Mouse (Mus musculus): ENCODE results near the gene Txk. TPM values are rescaled to one million over a fixed set of nuclear protein-coding genes. Genes with fewer than 3 reads are reported as not detected.

Txk gene
- polyA plus RNA-seq, 1 experiment: not detected

DNA sequence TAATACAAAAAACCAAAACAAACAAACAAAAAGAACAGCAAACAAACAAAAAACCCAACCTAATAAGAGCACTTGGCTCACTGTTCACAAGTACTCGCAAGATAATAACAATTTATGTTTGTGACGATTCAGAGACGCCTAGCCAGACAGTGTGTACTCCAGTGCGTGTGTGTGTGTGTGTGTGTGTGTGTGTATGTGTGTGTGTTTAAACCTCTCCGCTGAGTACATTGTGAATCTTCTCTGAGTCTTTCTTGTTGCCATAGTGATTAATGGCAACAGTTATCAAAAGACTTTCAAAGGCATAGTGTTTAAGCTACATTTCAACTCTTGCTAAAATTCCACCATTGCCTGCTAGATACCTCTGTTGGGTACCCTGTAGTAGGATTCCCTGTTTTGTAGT, 88.5 kb downstream of the Txk start:
- TF ChIP-seq CTCF (IDR thresholded peaks at IDR 0.05; ENCODE audit: insufficient read depth, low read depth, low read length) (no peak), POLR2A (IDR thresholded peaks at IDR 0.05; ENCODE audit: insufficient read depth, low read depth, low read length) (no peak)
- H3K27ac ChIP-seq (ENCODE audit: insufficient read depth, low read depth, low read length): no peak overlapping the region
- no peaks in the 10 kb centered on the region for H3K4me1 ChIP-seq (ENCODE audit: control insufficient read depth, insufficient read depth, low read length)
- 46% methylated on average over 5 of the region's 5 CpGs for WGBS
- no peak overlapping the region for H3K4me3 ChIP-seq (ENCODE audit: insufficient read depth, low read depth, low read length)

DNA sequence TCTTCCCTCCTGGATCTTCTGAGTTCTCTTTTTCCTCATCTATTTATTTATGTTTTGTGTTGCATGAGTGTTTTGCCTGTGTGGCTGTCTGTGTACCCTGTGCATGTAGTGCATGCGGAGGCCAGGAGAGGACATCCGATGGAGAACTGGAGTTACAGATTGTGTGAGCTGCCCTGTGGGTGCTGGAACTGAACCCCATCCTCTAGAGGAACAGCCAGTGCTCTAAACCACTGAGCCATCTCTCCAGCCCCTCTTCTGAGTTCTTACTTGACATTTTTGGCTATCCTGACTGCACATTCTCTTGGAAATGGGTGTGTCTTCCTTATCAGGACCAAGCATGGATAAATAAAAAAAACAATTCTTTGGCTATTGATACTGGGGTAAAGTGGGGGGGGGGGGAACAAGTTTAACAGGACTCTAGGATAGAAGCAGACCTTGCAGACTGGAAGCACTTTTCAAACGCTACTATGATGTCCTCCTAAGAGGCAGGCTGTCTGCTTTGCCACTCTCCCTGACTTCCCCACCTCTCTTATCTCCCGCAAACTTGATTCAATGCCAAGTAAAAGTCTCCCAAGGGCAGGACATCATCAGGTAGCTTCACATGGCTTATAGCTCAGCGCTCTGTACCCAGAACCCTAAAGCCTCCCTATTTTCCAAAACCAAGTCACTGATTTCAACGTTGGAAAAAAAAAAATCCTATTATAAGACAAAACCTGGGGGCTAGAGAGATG, 91.4 kb downstream of the Txk start:
- TF ChIP-seq POLR2A (IDR thresholded peaks at IDR 0.05; ENCODE audit: insufficient read depth, low read depth, low read length) (no peak), CTCF (IDR thresholded peaks at IDR 0.05; ENCODE audit: insufficient read depth, low read depth, low read length) (no peak)
- H3K4me1 ChIP-seq (ENCODE audit: control insufficient read depth, insufficient read depth, low read length): no peaks in the 10 kb centered on the region
- WGBS: 89% methylated on average over 6 of the region's 6 CpGs
- no peak overlapping the region for H3K4me3 ChIP-seq (ENCODE audit: insufficient read depth, low read depth, low read length)
- no peak overlapping the region for H3K27ac ChIP-seq (ENCODE audit: insufficient read depth, low read depth, low read length)

DNA sequence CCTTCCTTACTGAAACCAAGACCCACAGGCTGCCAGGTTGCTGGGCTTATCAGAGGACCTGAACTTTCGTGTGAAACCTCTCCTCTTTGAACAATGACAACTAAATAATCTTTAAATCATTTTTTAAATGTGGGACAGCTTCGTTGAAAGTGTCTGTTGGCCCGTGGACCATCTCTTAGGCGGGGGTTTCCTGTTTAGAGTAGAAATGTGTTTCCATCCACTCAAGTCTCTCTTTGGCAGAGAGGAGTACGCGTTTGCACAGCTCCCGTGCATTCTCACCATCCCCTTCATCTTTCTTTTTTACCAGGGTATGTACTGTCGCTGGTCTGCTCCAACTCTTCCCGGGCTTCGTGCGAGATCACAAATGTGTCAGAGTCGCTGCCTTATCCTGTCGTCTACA, 94.2 kb downstream of the Txk start:
- Histone ChIP-seq H3K4me3 (ENCODE audit: insufficient read depth, low read depth, low read length) (no peak overlapping the region), H3K4me1 (ENCODE audit: control insufficient read depth, insufficient read depth, low read length) (no peaks in the 10 kb centered on the region), H3K27ac (ENCODE audit: insufficient read depth, low read depth, low read length) (no peak overlapping the region)
- TF ChIP-seq CTCF (IDR thresholded peaks at IDR 0.05; ENCODE audit: insufficient read depth, low read depth, low read length) (no peak), POLR2A (IDR thresholded peaks at IDR 0.05; ENCODE audit: insufficient read depth, low read depth, low read length) (no peak)
- WGBS: 93% methylated on average over 13 of the region's 13 CpGs

DNA sequence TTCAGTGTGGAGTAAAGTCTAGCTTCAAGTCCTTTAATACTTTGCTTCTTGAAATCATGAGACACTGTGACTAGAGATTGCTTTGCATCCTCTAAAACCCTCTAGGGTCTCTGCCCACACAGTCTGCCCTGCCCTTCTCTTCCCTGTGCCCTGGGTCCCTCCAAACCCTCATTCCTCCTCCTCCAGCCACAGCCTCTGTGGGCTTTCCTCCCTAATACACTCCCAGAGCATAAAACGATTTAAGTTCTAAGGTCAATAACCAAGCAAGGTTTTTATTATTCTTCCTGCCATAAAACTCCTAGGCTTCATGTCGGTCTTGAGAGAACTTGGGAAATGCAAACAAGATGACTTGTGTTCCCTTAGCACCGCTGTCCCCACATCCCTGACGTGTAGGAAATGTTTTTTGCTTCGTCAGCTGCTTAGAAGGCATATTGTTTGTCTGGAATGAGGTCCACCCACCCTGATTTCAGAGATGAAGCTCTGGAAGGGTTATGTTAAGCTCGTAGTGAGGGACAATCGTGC, 96.2 kb downstream of the Txk start:
- Histone ChIP-seq H3K4me1 (ENCODE audit: control insufficient read depth, insufficient read depth, low read length) (no peaks in the 10 kb centered on the region), H3K4me3 (ENCODE audit: insufficient read depth, low read depth, low read length) (no peak overlapping the region), H3K27ac (ENCODE audit: insufficient read depth, low read depth, low read length) (no peak overlapping the region)
- TF ChIP-seq CTCF (IDR thresholded peaks at IDR 0.05; ENCODE audit: insufficient read depth, low read depth, low read length): no peak
- no peak for TF ChIP-seq POLR2A (IDR thresholded peaks at IDR 0.05; ENCODE audit: insufficient read depth, low read depth, low read length)
- WGBS: 68% methylated on average over 7 of the region's 7 CpGs

DNA sequence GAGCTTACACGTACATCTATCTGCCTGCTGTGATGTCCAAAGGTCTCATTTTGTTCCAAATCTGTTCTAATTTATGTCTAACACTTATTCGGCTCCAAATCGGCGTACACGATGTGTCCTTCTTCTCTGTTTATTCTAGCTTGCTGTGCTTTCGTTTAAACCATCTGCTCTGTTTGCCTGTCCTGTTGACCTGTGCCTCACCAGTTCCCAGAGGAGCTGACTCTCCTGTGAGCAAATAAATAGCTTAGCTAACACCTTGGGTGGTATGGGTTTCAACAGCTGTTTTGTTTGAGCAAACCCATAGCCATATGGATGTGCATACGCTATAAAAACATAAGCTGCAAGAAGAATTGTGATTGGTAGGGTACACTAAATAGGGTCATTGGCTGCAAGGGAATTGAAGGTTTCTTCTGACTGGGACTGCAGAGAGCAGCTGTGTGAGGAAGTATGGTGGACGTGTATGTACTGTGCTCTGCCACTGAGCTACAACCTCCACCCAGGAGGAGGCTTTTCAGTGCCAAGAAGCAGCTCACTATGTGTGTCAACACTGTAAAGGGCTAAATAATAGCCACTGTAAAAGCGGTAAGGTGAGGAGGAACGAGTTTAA, 99.4 kb downstream of the Txk start:
- H3K4me3 ChIP-seq (ENCODE audit: insufficient read depth, low read depth, low read length): no peak overlapping the region
- 82% methylated on average over 10 of the region's 10 CpGs for WGBS
- peaks cover under 1% of the 10 kb centered on the region for H3K4me1 ChIP-seq (ENCODE audit: control insufficient read depth, insufficient read depth, low read length)
- H3K27ac ChIP-seq (ENCODE audit: insufficient read depth, low read depth, low read length): no peak overlapping the region
- no peak for TF ChIP-seq CTCF (IDR thresholded peaks at IDR 0.05; ENCODE audit: insufficient read depth, low read depth, low read length)
- TF ChIP-seq POLR2A (IDR thresholded peaks at IDR 0.05; ENCODE audit: insufficient read depth, low read depth, low read length): no peak

DNA sequence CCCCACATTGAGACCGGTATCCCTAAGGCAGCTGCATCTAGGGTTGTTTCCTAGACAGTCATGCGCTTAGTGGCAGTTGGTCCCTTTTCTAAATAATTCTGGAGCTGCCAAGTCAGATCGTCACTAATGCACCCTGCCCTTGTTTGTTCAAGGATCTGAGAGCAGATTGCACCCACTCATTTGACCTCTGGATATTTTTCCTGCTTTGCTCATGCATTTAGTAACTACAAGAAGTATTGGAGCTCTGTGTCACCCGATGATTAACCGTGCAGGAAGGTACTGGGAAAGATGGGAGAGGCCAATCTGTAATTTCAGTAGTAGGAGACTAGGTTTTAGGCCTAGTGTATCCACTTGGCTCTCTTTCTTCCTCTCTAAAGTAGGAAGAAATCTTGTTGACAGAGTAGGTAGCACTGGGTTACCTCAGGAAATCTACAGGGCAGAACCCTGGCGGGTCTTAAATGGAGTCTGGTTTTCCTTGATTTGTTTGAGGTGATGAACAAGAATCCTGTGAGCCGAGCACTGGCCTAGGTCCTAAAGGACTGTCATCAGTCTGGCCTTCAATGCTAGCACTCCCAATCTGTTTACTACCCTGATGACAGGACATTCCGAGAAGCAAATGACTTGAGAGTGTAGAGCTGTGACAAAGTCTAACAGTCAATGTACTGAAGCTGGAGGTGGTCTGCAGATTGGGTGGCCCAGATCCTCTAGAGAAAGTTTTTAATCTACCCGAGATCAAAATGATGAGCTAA, 103.4 kb downstream of the Txk start:
- Histone ChIP-seq H3K4me3 (ENCODE audit: insufficient read depth, low read depth, low read length) (no peak overlapping the region), H3K4me1 (ENCODE audit: control insufficient read depth, insufficient read depth, low read length) (peaks cover 12% of the 10 kb centered on the region), H3K27ac (ENCODE audit: insufficient read depth, low read depth, low read length) (no peak overlapping the region)
- WGBS: 90% methylated on average over 9 of the region's 9 CpGs
- no peak for TF ChIP-seq CTCF (IDR thresholded peaks at IDR 0.05; ENCODE audit: insufficient read depth, low read depth, low read length)
- TF ChIP-seq POLR2A (IDR thresholded peaks at IDR 0.05; ENCODE audit: insufficient read depth, low read depth, low read length): no peak

DNA sequence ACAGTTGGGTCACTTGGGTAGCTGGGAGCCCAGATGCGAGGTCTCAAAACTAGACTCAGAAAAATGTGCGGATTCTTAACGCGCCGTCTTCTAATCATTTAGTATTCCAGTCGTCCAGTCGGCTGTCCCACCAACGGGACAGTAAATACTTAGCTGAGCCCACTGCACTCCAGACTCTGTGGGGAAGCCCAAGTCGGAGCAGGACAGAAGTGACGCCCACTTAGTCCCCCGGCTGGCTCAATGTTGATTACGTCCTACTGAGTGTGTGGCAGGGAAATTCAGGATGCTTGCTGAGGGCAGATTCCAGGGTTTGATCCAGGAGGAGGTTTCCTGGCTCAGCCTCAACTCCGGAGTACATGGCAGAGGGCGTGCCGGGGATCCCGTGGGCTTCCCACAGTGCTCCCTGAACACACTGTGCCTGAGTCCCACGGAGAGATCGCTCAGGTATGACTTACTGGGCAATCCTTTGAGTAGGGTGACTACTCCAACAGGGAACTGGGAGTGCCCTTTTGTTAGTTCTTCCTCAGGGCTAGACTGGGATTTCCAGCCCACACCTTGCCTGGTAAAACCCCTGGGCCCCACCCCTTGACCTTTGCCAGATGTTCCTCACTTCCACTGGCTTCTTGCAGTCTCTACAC, 104.5 kb downstream of the Txk start:
- peak overlapping the region; percentile 51 for H3K4me3 ChIP-seq (ENCODE audit: insufficient read depth, low read depth, low read length)
- TF ChIP-seq POLR2A (IDR thresholded peaks at IDR 0.05; ENCODE audit: insufficient read depth, low read depth, low read length) (no peak), CTCF (IDR thresholded peaks at IDR 0.05; ENCODE audit: insufficient read depth, low read depth, low read length) (no peak)
- peaks cover 12% of the 10 kb centered on the region for H3K4me1 ChIP-seq (ENCODE audit: control insufficient read depth, insufficient read depth, low read length)
- 5% methylated on average over 18 of the region's 18 CpGs for WGBS
- no peak overlapping the region for H3K27ac ChIP-seq (ENCODE audit: insufficient read depth, low read depth, low read length)

DNA sequence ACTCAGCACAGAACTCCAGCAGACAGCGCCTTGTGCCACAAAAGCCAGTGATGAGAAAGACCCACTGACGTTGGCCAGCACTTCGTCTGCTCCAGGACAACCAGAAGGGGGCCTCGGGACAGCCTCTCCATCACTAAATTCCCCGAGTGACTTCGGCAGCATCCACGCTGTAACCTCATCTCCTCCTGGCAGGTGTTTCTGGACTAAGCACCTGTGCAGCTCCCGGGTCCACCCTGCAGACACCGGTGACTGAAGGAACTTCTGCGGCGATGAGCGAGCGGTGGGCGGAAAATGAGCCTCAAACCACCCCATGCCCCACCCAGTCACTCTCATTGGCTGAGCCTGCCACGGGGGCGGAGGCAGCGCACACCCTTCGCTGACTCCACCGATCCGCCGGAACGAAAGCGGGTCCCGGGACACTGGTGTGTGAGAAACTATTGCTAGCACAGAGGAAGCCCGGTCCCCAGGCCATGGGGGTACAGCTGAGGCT, 105.1 kb downstream of the Txk start, which contains the start of gene Nipal1:
Gene Nipal1 (plus strand): TSS at position 378 of the 490 bp plus-strand sequence.
- Histone ChIP-seq H3K4me3 (ENCODE audit: insufficient read depth, low read depth, low read length) (peak within 1 kb of the TSS; percentile 51), H3K4me1 (ENCODE audit: control insufficient read depth, insufficient read depth, low read length) (peaks cover 12% of the 10 kb centered on the region), H3K27ac (ENCODE audit: insufficient read depth, low read depth, low read length) (no peak within 1 kb of the TSS)
- under 1% methylated on average over 25 of the region's 25 CpGs for WGBS
- TF ChIP-seq CTCF (IDR thresholded peaks at IDR 0.05; ENCODE audit: insufficient read depth, low read depth, low read length) (no peak), POLR2A (IDR thresholded peaks at IDR 0.05; ENCODE audit: insufficient read depth, low read depth, low read length) (no peak)

All from olfactory bulb, adult 2 months (tissue).